Mouse (Mus musculus): ENCODE results near the gene Ano9.
A peak's percentile ranks its signal among the peaks of the same experiment; 100 is the strongest.

The Ano9 gene

GRCm38 (mm10) chr7:141117636-141118035 lies at the start of gene Ano9:
TSS of gene Ano9 (minus strand) at chr7:141117806.
- DNase-seq (ENCODE audit: low spot score) = peak; percentile 57

GRCm38 (mm10) chr7:141164850-141165249 lies 47.2 kb upstream of the Ano9 start:
- peak; percentile 61 for DNase-seq (ENCODE audit: low spot score)

- no peak for DNase-seq (ENCODE audit: low spot score)
These were observed 46.8 kb upstream of the Ano9 start for GRCm38 (mm10) chr7:141164397-141164796.

GRCm38 (mm10) chr7:141155362-141155761 lies 37.8 kb upstream of the Ano9 start:
- DNase-seq (ENCODE audit: low spot score) = no peak

- DNase-seq (ENCODE audit: low spot score) = no peak
These were observed 31.0 kb upstream of the Ano9 start for GRCm38 (mm10) chr7:141148639-141149038.

GRCm38 (mm10) chr7:141147044-141147443 lies 29.4 kb upstream of the Ano9 start:
- DNase-seq (ENCODE audit: low spot score) = no peak

- no peak for DNase-seq (ENCODE audit: low spot score)
These were observed 28.5 kb upstream of the Ano9 start for GRCm38 (mm10) chr7:141146043-141146595.

- no peak for DNase-seq (ENCODE audit: low spot score)
These were observed 27.8 kb upstream of the Ano9 start for GRCm38 (mm10) chr7:141145403-141145802.

- DNase-seq (ENCODE audit: low spot score) = no peak
These were observed 27.0 kb upstream of the Ano9 start for GRCm38 (mm10) chr7:141144650-141145049.

GRCm38 (mm10) chr7:141143861-141144260 lies 26.3 kb upstream of the Ano9 start:
- no peak for DNase-seq (ENCODE audit: low spot score)

GRCm38 (mm10) chr7:141143112-141143511 lies 25.5 kb upstream of the Ano9 start:
- DNase-seq (ENCODE audit: low spot score) = peak; percentile 29

- DNase-seq (ENCODE audit: low spot score) = no peak
These were observed 23.7 kb upstream of the Ano9 start for GRCm38 (mm10) chr7:141141326-141141725.

- DNase-seq (ENCODE audit: low spot score) = no peak
These were observed 14.5 kb upstream of the Ano9 start for GRCm38 (mm10) chr7:141131904-141132755.

GRCm38 (mm10) chr7:141131024-141131820 lies 13.6 kb upstream of the Ano9 start:
- DNase-seq (ENCODE audit: low spot score) = peak; percentile 90

- no peak for DNase-seq (ENCODE audit: low spot score)
These were observed 5.9 kb upstream of the Ano9 start for GRCm38 (mm10) chr7:141123517-141123856.

GRCm38 (mm10) chr7:141122689-141123516 lies 5.3 kb upstream of the Ano9 start:
- peak; percentile 98 for DNase-seq (ENCODE audit: low spot score)

- DNase-seq (ENCODE audit: low spot score) = peak; percentile 74
These were observed 4.6 kb upstream of the Ano9 start, which contains the start of gene Ptdss2 for GRCm38 (mm10) chr7:141122245-141122644. TSS of gene Ptdss2 (plus strand) at chr7:141122382.

GRCm38 (mm10) chr7:141121051-141121531 lies 3.5 kb upstream of the Ano9 start:
- DNase-seq (ENCODE audit: low spot score) = peak; percentile 18

GRCm38 (mm10) chr7:141120605-141121004 lies 3.0 kb upstream of the Ano9 start:
- no peak for DNase-seq (ENCODE audit: low spot score)

- DNase-seq (ENCODE audit: low spot score) = no peak
These were observed 1.9 kb upstream of the Ano9 start for GRCm38 (mm10) chr7:141119487-141119886.

- no peak for DNase-seq (ENCODE audit: low spot score)
These were observed 1.7 kb downstream of the Ano9 start for GRCm38 (mm10) chr7:141115874-141116273.

GRCm38 (mm10) chr7:141103161-141103560 lies 14.4 kb downstream of the Ano9 start:
- no peak for DNase-seq (ENCODE audit: low spot score)
